Mouse (Mus musculus): ENCODE results near the gene Sgip1.

GRCm38 (mm10) chr4:103011823-103012222 lies 270.7 kb downstream of the Sgip1 start:
- TF ChIP-seq CTCF (IDR thresholded peaks at IDR 0.05; ENCODE audit: extremely low read depth, insufficient read length, insufficient replicate concordance, low read depth, low read length) (no peak), POLR2A (IDR thresholded peaks at IDR 0.05; ENCODE audit: low read depth, low read length) (no peak)

All from small intestine, adult 2 months (tissue).